Mouse (Mus musculus): ENCODE measurements at regions not wholly inside any gene's neighbourhood (a gene's known extent, or its start where the extent isn't known, plus 50 kb on each side); places are given as distances from the start of the nearest gene placed in this dataset.

DNA sequence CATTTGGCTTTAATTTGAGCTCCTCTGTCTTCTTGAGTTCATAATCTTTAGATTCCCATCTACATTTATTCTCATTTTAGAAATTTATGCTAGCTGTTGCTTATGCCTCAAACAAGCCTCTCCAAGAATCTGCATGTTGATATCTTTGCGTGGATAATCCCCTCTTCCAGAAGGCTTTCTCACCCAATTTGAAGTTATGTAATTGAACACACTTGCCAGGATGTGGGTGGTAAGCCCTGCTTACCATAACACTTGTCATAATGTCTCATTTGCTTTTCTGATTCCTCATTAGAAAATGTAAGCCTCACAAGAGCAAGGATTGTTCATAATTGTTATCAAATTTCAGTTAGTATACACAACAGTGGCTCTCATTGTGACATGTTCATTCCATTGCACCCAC, 266.0 kb downstream of the Olfm4 start:
- H3K27ac ChIP-seq, result no peak overlapping the region
- no peaks in the 10 kb centered on the region for H3K4me1 ChIP-seq (replicated peaks)
- no peak overlapping the region for H3K4me2 ChIP-seq

DNA sequence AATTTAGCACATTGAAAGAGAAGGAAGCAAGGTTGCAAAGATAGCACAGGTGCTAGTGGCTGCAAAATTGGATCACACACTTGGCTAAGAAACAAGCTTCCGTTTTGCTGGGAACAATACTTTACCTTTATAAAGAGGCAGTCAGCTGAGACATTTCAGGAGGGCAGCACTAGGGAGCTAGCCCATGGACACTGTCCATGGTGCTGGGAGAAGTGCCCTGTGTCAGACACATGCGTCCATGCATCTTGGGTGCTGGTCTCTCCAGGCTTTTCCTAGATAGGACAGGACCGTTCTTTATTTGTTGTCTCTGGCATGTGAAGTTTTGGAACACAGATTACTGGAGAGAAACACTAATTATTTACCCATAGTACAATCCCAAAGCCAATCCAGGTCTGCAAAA, 273.2 kb downstream of the Olfm4 start:
- no peak for DNase-seq
- Histone ChIP-seq H3K27me3 (no peaks in the 10 kb centered on the region), H3K36me3 (no peaks in the 10 kb centered on the region), H3K9ac (no peak overlapping the region), H3K4me2 (no peak overlapping the region), H3K4me1 (replicated peaks) (no peaks in the 10 kb centered on the region), H3K4me3 (replicated peaks) (no peak overlapping the region), H3K27ac (no peak overlapping the region), H3K9me3 (replicated peaks) (0 out of 2 replicates have a peak, but pooled peaks cover 6% of the 10 kb centered on the region)
- no peak for ATAC-seq (ENCODE audit: low read depth)
- WGBS (ENCODE audit: insufficient replicate concordance), result 40% methylated on average over 3 of the region's 3 CpGs

More for the DNA sequence above, 266.0 kb downstream of the Olfm4 start:
- no peaks in the 10 kb centered on the region for H3K9me3 ChIP-seq (replicated peaks)
- no peaks in the 10 kb centered on the region for H3K36me3 ChIP-seq
- no peak overlapping the region for H3K4me3 ChIP-seq (replicated peaks)
- 71% methylated on average over 1 of the region's 1 CpGs for WGBS (ENCODE audit: insufficient replicate concordance)
- no peak for ATAC-seq (ENCODE audit: low read depth)
- no peak for DNase-seq
- H3K27me3 ChIP-seq, result no peaks in the 10 kb centered on the region
- no peak overlapping the region for H3K9ac ChIP-seq

DNA sequence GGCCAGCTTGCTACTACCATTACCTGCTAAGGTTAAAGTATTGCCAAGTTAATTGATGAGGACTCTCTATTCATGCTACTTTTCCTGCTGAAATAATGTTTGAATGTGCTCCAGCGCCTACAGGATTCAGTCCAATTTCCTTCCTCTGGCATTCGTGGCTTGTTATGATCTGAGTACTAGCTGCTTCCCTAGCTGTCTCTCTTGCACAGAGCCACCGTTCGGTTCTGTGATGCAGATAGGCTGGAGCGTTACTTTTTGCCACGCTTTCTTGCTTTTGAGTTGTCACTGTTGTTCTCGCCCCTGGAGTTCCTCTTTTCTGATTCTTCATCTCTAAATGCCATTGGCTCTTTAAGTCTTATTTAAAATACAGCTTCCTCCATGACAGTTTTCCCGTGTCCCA, 279.3 kb downstream of the Olfm4 start:
- DNase-seq (no peak), ATAC-seq (ENCODE audit: low read depth) (no peak)
- no peaks in the 10 kb centered on the region for H3K36me3 ChIP-seq
- no peaks in the 10 kb centered on the region for H3K27me3 ChIP-seq
- no peak overlapping the region for H3K9ac ChIP-seq
- WGBS (ENCODE audit: insufficient replicate concordance), result 48% methylated on average over 8 of the region's 8 CpGs
- H3K4me1 ChIP-seq (replicated peaks), result no peaks in the 10 kb centered on the region
- H3K27ac ChIP-seq, result no peak overlapping the region
- H3K9me3 ChIP-seq (replicated peaks), result peaks cover 6% of the 10 kb centered on the region; the same call in 1 of the 2 replicates
- H3K4me3 ChIP-seq (replicated peaks), result no peak overlapping the region
- H3K4me2 ChIP-seq, result no peak overlapping the region

DNA sequence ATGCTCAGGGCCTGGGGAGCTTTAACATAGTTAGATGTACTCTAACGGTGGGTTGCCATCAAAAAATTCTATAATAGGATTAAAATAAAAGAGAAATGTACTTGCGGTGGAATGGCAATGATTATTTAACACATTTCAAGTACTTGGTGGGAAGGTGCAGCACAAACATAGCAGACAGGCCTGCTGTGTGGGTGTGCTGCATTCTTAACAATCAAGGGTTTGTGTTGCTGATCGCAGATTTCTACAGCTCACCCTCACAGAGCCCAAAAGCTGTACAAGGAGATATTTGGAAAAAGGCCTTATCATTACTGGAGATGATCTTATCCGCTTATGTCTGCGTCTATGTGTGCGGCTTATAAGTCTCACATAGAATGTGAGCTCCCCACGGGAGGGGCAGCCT, 281.2 kb downstream of the Olfm4 start:
- H3K4me1 ChIP-seq (replicated peaks), result no peaks in the 10 kb centered on the region
- DNase-seq (no peak), ATAC-seq (ENCODE audit: low read depth) (no peak)
- 77% methylated on average over 7 of the region's 7 CpGs for WGBS (ENCODE audit: insufficient replicate concordance)
- no peak overlapping the region for H3K4me2 ChIP-seq
- no peaks in the 10 kb centered on the region; the same call in 1 of the 2 replicates for H3K9me3 ChIP-seq (replicated peaks)
- H3K36me3 ChIP-seq, result no peaks in the 10 kb centered on the region
- no peak overlapping the region for H3K27ac ChIP-seq
- H3K4me3 ChIP-seq (replicated peaks), result no peak overlapping the region
- H3K9ac ChIP-seq, result no peak overlapping the region
- H3K27me3 ChIP-seq, result no peaks in the 10 kb centered on the region

DNA sequence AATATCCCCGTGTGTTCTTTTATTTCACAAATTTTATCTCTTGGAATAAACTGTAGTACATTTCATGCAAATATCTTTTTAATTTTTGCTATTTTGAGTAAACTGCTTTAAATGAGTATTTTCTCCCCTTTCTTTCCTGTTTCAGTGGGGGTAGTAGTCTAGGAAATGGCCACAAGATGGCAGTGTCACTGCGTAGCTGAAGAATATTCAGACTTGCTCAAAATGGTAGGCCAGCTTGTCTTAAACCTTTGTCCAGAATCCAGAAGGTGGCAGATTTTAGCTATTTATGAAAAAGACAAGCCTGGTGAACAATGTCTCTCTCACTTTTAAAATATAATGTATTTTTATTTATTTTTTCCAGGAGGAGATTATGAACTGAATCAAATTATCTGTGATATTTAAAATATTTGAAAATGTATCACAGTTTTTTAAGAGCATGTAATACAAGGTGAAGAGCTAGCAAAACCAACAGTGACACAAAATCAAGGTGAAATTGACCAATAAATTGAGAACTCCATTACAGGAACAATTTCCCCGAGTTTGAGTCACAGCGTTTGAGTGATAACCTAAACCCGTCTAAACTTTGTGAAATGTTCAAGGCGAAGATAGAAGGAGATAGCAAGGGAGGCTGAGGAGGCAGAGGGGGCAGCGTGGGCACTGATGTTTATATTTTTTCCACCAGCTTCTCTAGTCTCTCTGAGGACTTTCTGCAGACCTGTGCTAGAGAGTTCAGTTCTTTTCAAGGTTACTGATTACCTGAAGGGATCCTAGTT, 285.5 kb downstream of the Olfm4 start:
- Histone ChIP-seq H3K4me2 (no peak overlapping the region), H3K9ac (no peak overlapping the region), H3K36me3 (no peaks in the 10 kb centered on the region), H3K27ac (no peak overlapping the region), H3K4me1 (replicated peaks) (no peaks in the 10 kb centered on the region), H3K9me3 (replicated peaks) (no peaks in the 10 kb centered on the region; the same call in 1 of the 2 replicates), H3K27me3 (no peaks in the 10 kb centered on the region), H3K4me3 (replicated peaks) (no peak overlapping the region)
- DNase-seq (no peak), ATAC-seq (ENCODE audit: low read depth) (no peak)
- WGBS (ENCODE audit: insufficient replicate concordance), result 49% methylated on average over 7 of the region's 7 CpGs

DNA sequence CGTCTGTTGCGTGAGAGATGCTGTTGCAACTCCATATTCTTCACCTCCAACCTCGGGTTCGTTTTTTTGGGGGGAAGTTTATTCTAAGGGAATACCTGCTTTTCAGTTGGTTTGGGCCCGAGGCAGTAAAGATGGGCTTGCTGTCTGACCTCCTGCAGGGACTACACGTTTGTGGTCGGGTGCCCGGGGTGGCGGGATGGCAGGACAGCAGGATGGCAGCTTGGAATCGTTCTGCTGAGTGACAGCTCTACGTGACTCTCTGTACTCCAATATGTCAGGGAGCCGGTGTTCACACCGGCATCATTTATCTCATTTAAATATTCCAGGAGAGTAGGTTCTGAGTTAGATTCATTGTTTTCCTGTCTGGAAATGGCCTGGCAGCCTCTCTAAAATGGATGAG, 286.2 kb downstream of the Olfm4 start:
- DNase-seq (no peak), ATAC-seq (ENCODE audit: low read depth) (no peak)
- Histone ChIP-seq H3K4me2 (no peak overlapping the region), H3K9me3 (replicated peaks) (no peaks in the 10 kb centered on the region), H3K4me1 (replicated peaks) (no peaks in the 10 kb centered on the region), H3K9ac (no peak overlapping the region), H3K27me3 (no peaks in the 10 kb centered on the region), H3K4me3 (replicated peaks) (no peak overlapping the region), H3K36me3 (no peaks in the 10 kb centered on the region), H3K27ac (no peak overlapping the region)
- WGBS (ENCODE audit: insufficient replicate concordance), result 61% methylated on average over 13 of the region's 13 CpGs

DNA sequence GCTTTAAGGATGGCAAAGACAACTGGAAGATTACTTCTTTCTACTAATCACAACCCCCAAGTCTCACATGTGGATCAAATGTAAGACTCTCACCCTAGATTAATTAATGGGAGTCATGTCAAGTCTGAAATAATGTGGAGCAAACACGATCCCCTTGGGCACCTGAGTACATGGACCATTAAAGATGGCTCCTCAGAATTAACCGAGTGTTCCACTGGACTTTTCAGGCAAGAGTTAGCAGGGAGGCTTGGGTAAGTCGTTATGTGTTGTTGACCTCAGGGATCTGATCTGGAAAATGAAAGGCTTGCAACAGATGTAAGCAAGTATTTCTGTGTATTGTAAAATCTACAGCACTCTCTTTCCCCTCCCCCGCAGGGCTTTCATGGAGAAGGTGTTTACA, 296.3 kb downstream of the Olfm4 start:
- Histone ChIP-seq H3K27me3 (no peaks in the 10 kb centered on the region), H3K4me2 (no peak overlapping the region), H3K9ac (no peak overlapping the region), H3K4me1 (replicated peaks) (no peaks in the 10 kb centered on the region), H3K9me3 (replicated peaks) (no peaks in the 10 kb centered on the region), H3K27ac (no peak overlapping the region), H3K4me3 (replicated peaks) (no peak overlapping the region), H3K36me3 (no peaks in the 10 kb centered on the region)
- WGBS (ENCODE audit: insufficient replicate concordance), result 48% methylated on average over 4 of the region's 4 CpGs
- no peak for ATAC-seq (ENCODE audit: low read depth)
- no peak for DNase-seq

DNA sequence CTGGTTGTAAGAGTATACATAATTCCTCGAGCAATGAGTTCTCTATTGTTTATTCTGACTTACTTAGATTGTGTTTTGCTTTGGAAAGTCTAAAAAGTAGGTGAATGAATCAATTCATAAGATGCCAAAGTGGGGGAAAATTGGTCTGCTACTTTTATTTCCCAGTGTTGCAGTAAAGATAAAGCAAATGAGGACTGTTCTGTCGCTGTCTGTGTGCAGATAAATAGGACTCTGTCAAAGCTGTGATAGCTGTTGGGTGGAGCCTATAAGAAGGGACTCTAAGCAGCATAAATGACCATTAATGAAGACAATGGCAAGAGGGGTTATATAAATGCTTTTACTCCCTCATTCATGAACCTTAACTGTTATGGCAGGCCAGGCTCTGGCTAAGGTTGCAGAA, 299.8 kb downstream of the Olfm4 start:
- no peak overlapping the region for H3K27ac ChIP-seq
- no peaks in the 10 kb centered on the region for H3K4me1 ChIP-seq (replicated peaks)
- H3K27me3 ChIP-seq, result no peaks in the 10 kb centered on the region
- no peaks in the 10 kb centered on the region for H3K9me3 ChIP-seq (replicated peaks)
- 29% methylated on average over 2 of the region's 2 CpGs for WGBS (ENCODE audit: insufficient replicate concordance)
- H3K4me3 ChIP-seq (replicated peaks), result no peak overlapping the region
- ATAC-seq (ENCODE audit: low read depth) (no peak), DNase-seq (no peak)
- H3K36me3 ChIP-seq, result no peaks in the 10 kb centered on the region
- no peak overlapping the region for H3K9ac ChIP-seq
- H3K4me2 ChIP-seq, result no peak overlapping the region

DNA sequence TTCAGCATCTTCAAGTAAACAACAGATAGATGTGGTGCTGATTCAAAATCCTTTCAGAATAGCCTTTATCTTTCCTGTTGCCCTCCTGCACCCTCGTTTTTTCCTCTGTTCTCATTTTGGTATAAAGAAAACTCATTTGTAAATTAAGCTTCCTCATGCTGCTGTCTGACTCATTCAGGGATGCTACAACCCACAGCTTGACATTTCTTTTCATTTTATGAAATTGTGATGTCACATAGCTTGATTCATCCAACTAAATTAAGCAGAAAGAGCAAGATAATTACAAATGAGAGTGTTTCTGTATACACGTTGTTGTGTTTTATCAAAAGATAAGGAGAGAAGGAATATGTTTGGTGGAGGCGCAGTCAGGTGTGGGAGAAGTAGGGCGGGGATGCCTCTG, 307.5 kb downstream of the Olfm4 start:
- Histone ChIP-seq H3K9me3 (replicated peaks) (no peaks in the 10 kb centered on the region), H3K36me3 (no peaks in the 10 kb centered on the region), H3K4me2 (no peak overlapping the region), H3K4me1 (replicated peaks) (no peaks in the 10 kb centered on the region), H3K27me3 (no peaks in the 10 kb centered on the region), H3K4me3 (replicated peaks) (no peak overlapping the region), H3K27ac (no peak overlapping the region), H3K9ac (no peak overlapping the region)
- no peak for ATAC-seq (ENCODE audit: low read depth)
- WGBS (ENCODE audit: insufficient replicate concordance), result 55% methylated on average over 4 of the region's 4 CpGs
- DNase-seq, result no peak

DNA sequence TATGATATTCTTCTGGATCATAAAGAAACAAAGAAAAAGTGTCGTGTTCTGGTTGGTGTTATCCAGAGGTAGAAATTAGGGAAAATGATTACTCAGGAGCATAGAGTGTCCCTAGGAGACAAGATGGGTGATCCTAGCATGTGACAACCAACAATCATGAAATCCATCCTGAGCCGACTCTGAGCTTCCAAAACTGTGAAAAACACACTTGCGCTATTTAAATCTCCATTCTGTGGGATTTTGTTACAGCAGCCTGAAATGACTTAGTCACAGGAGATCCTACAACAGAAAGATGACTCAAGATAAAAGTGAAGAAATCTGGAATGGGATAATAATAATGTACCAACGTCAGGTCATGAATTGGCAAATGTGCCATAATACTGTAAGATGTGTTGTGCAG, 309.5 kb downstream of the Olfm4 start:
- no peak overlapping the region for H3K4me2 ChIP-seq
- no peak overlapping the region for H3K9ac ChIP-seq
- DNase-seq, result no peak
- H3K4me3 ChIP-seq (replicated peaks), result no peak overlapping the region
- ATAC-seq (ENCODE audit: low read depth), result no peak
- H3K27ac ChIP-seq, result no peak overlapping the region
- H3K9me3 ChIP-seq (replicated peaks), result no peaks in the 10 kb centered on the region
- no peaks in the 10 kb centered on the region for H3K27me3 ChIP-seq
- H3K4me1 ChIP-seq (replicated peaks), result no peaks in the 10 kb centered on the region
- WGBS (ENCODE audit: insufficient replicate concordance), result 72% methylated on average over 4 of the region's 4 CpGs
- no peaks in the 10 kb centered on the region for H3K36me3 ChIP-seq

DNA sequence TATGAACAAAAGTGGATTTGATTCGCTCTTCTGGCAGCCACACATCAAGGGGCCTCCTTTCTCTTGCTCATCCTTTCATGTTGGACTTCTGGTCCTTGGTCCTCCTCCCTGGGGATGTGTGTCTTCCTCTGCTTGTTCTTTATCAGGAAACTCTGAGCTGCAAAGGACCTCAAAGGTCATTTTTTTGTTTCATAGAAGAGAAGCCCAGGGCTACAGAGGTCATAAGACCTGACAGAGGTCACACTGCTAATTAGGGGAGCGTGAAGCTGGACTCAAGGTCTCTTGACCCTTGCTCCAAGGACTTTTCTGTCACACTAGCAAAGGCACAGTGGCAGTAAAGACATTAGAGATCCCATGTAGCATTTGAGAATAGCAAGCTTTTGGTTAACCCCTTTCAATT, 345.8 kb downstream of the Olfm4 start:
- H3K4me1 ChIP-seq (replicated peaks), result no peaks in the 10 kb centered on the region
- DNase-seq (no peak), ATAC-seq (ENCODE audit: low read depth) (no peak)
- no peak overlapping the region for H3K4me2 ChIP-seq
- H3K27ac ChIP-seq, result no peak overlapping the region
- no peaks in the 10 kb centered on the region for H3K36me3 ChIP-seq
- H3K27me3 ChIP-seq, result no peaks in the 10 kb centered on the region
- WGBS (ENCODE audit: insufficient replicate concordance), result 44% methylated on average over 2 of the region's 2 CpGs
- no peaks in the 10 kb centered on the region for H3K9me3 ChIP-seq (replicated peaks)
- H3K4me3 ChIP-seq (replicated peaks), result no peak overlapping the region
- no peak overlapping the region for H3K9ac ChIP-seq

DNA sequence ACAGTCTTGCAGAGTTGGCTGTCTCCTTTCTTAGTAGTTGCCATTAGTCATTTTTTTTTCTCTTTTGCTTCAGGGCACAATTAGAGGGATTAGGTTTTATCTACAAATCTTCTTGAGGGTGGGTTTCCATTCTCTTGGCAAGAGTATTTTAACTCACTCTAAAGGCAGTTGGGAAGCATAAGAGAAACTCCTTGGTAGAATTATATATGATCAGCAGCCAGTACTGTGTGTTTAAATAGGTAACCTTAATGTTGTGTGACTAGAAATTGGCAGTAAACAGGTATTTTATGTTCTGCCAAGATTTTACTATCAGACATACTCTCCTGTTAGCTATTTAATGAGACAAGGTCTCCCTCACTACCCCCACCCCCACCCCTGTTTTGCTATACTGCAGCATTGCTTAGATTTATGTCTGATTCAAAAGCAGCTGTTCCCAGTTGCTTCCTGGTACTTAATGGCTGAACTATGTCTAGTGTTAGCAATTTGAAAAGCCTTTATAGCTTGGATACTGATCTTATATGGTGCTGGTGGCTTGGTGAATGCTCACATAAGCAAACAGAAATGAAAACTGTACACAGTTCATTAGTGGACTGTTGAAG, 378.2 kb downstream of the Olfm4 start:
- no peak overlapping the region for H3K4me3 ChIP-seq (replicated peaks)
- DNase-seq (no peak), ATAC-seq (ENCODE audit: low read depth) (no peak)
- no peaks in the 10 kb centered on the region for H3K4me1 ChIP-seq (replicated peaks)
- no peak overlapping the region for H3K27ac ChIP-seq
- H3K9ac ChIP-seq, result no peak overlapping the region
- H3K4me2 ChIP-seq, result no peak overlapping the region
- H3K36me3 ChIP-seq, result no peaks in the 10 kb centered on the region
- no peaks in the 10 kb centered on the region for H3K9me3 ChIP-seq (replicated peaks)
- H3K27me3 ChIP-seq, result no peaks in the 10 kb centered on the region

Measured in liver, embryonic 13.5 days (tissue).